Mouse (Mus musculus): ENCODE measurements around the gene Pappa.

The Pappa gene

GRCm38 (mm10) chr4:65166288-65166835 is 42.4 kb downstream of the Pappa start:
- DNase-seq (ENCODE audit: low spot score in 2 of 2): no peak

GRCm38 (mm10) chr4:65174505-65174904 is 50.5 kb downstream of the Pappa start:
- no peak for DNase-seq (ENCODE audit: low spot score in 2 of 2)

- no peak for DNase-seq (ENCODE audit: low spot score in 2 of 2)
These were observed 54.2 kb downstream of the Pappa start for GRCm38 (mm10) chr4:65178146-65178545.

- DNase-seq (ENCODE audit: low spot score in 2 of 2): no peak
These were observed 63.3 kb downstream of the Pappa start for GRCm38 (mm10) chr4:65187236-65187635.

GRCm38 (mm10) chr4:65187716-65188115 is 63.7 kb downstream of the Pappa start:
- no peak for DNase-seq (ENCODE audit: low spot score in 2 of 2)

- DNase-seq (ENCODE audit: low spot score in 2 of 2): no peak
These were observed 65.0 kb downstream of the Pappa start for GRCm38 (mm10) chr4:65188921-65189485.

- no peak for DNase-seq (ENCODE audit: low spot score in 2 of 2)
These were observed 68.8 kb downstream of the Pappa start for GRCm38 (mm10) chr4:65192810-65193209.

GRCm38 (mm10) chr4:65195971-65196370 is 72.0 kb downstream of the Pappa start:
- no peak for DNase-seq (ENCODE audit: low spot score in 2 of 2)

GRCm38 (mm10) chr4:65203666-65204065 is 79.7 kb downstream of the Pappa start:
- no peak for DNase-seq (ENCODE audit: low spot score in 2 of 2)

- no peak for DNase-seq (ENCODE audit: low spot score in 2 of 2)
These were observed 81.5 kb downstream of the Pappa start for GRCm38 (mm10) chr4:65205446-65205845.

- no peak for DNase-seq (ENCODE audit: low spot score in 2 of 2)
These were observed 85.5 kb downstream of the Pappa start for GRCm38 (mm10) chr4:65209369-65210015.

- DNase-seq (ENCODE audit: low spot score in 2 of 2): no peak
These were observed 92.7 kb downstream of the Pappa start for GRCm38 (mm10) chr4:65216682-65217081.

- no peak for DNase-seq (ENCODE audit: low spot score in 2 of 2)
These were observed 93.8 kb downstream of the Pappa start for GRCm38 (mm10) chr4:65217651-65218364.

- no peak for DNase-seq (ENCODE audit: low spot score in 2 of 2)
These were observed 99.9 kb downstream of the Pappa start for GRCm38 (mm10) chr4:65223901-65224300.

- DNase-seq (ENCODE audit: low spot score in 2 of 2): no peak
These were observed 114.6 kb downstream of the Pappa start for GRCm38 (mm10) chr4:65238540-65238998.

- peak in 1 of 2 experiments; percentile 7 for DNase-seq (ENCODE audit: low spot score in 2 of 2)
These were observed 118.5 kb downstream of the Pappa start for GRCm38 (mm10) chr4:65242434-65242931.

GRCm38 (mm10) chr4:65243245-65243644 is 119.3 kb downstream of the Pappa start:
- no peak for DNase-seq (ENCODE audit: low spot score in 2 of 2)

GRCm38 (mm10) chr4:65245015-65245414 is 121.0 kb downstream of the Pappa start:
- DNase-seq (ENCODE audit: low spot score in 2 of 2): no peak

GRCm38 (mm10) chr4:65245440-65245839 is 121.5 kb downstream of the Pappa start:
- DNase-seq (ENCODE audit: low spot score in 2 of 2): no peak

GRCm38 (mm10) chr4:65252193-65252592 is 128.2 kb downstream of the Pappa start:
- DNase-seq (ENCODE audit: low spot score in 2 of 2): no peak

- DNase-seq (ENCODE audit: low spot score in 2 of 2): no peak
These were observed 130.1 kb downstream of the Pappa start for GRCm38 (mm10) chr4:65254073-65254472.

- no peak for DNase-seq (ENCODE audit: low spot score in 2 of 2)
These were observed 143.1 kb downstream of the Pappa start for GRCm38 (mm10) chr4:65267066-65267465.
